Mouse (Mus musculus): ENCODE data around the gene Cox16.

DNA sequence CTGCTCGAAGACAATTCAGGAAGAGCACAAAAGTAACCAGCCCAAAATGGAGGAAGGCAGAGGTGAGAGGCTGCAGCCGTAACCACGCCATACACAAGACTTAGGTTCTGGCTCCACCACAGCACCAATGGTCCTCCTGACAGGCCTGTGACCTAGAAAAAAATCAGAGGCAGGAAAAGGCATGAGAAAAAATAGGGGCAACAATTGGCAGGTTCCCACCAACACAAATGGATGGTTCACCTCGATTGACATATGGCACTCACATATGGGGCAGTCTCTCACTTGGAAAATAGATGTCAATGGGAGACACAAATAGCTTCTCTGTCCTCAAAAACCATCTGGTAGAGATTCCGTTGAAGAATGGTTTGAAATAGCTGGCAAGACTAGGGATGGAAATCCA, 169.0 kb downstream of the Cox16 start:
- TF ChIP-seq CTCF (IDR thresholded peaks at IDR 0.05; ENCODE audit: low read depth) (no peak), EP300 (IDR thresholded peaks at IDR 0.05; ENCODE audit: low read depth) (no peak)

Measured in liver, postnatal 0 days (tissue).